Mouse (Mus musculus): ENCODE data around the gene Cr2.

- TF ChIP-seq POLR2A (IDR thresholded peaks at IDR 0.05; ENCODE audit: low read depth, low read length) (no peak), CTCF (IDR thresholded peaks at IDR 0.05; ENCODE audit: borderline replicate concordance, insufficient read depth, low read length) (no peak)
These were observed 84.8 kb downstream of the Cr2 start for GRCm38 (mm10) chr1:195091699-195092219.

Measured in embryonic fibroblast, embryonic 13.5 days (primary cell).